Mouse (Mus musculus): ENCODE results near the gene Coro7. TPM values are rescaled to one million over a fixed set of nuclear protein-coding genes. Genes with fewer than 3 reads are reported as not detected.

Gene Coro7
- polyA plus RNA-seq, 1 experiment from 2014 or later: 12.2 TPM

DNA sequence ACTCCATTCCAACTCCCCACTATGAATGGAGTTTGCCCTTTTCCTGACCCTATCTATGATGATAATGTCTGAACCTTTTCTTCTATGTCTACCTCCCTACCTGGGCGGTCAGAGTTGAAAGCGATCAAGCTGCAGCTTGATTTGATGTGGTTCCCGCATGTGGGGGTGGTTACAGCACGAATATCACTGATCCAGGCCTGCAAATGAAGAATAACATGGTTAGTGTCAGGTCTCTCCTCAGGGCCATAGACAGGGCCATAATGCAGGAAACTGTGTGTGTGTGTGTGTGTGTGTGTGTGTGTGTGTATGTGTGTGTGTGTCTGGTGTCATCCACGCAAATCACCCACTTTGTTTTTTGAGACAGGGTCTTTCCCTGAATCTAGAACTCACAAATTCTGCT lies 2.7 kb downstream of the Coro7 start:
- ATAC-seq (replicated peaks; ENCODE audit: insufficient number of reproducible peaks, low FRiP score, low TSS enrichment, low read depth) (no peak), DNase-seq (ENCODE audit: low spot score) (no peak)
- no peaks in the 10 kb centered on the region; the same call in 1 of the 2 replicates for H3K4me1 ChIP-seq (ENCODE audit: control insufficient read depth, insufficient read depth, low read length)
- H3K4me3 ChIP-seq (ENCODE audit: low read depth, low read length): no peak overlapping the region
- no peaks in the 10 kb centered on the region for H3K9me3 ChIP-seq (replicated peaks; ENCODE audit: control insufficient read depth, low read length)
- H3K4me2 ChIP-seq (ENCODE audit: low read depth, low read length): no peak overlapping the region
- H3K27ac ChIP-seq (replicated peaks; ENCODE audit: low read depth, low read length): no peak overlapping the region
- H3K36me3 ChIP-seq (replicated peaks; ENCODE audit: control insufficient read depth, insufficient read depth, low read depth, low read length): no peaks in the 10 kb centered on the region
- H3K27me3 ChIP-seq (ENCODE audit: control insufficient read depth, insufficient read depth, low read length): no peaks in the 10 kb centered on the region
- H3K9ac ChIP-seq (replicated peaks; ENCODE audit: low read length): no peak overlapping the region
- WGBS: 94% methylated on average over 5 of the region's 5 CpGs

DNA sequence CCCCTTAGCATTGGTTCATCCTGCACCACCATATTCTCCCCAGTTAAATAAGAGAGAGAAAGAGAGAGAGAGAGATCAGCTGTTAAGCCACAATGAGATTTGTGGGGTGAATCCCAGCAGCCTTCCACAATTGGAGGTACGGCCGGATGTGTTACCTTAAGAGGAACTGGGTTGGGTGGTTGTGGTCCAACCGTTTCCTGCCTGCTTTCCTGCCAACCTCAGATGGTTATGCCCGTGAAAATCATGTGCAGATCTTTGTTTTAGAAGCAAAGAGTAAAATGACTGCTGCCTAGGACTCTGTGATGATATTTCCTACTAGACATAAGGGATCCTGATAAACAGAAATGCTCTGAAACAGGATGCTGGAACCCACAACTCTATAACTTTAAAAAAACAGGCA lies 5.5 kb downstream of the Coro7 start:
- DNase-seq (ENCODE audit: low spot score) (no peak), ATAC-seq (replicated peaks; ENCODE audit: insufficient number of reproducible peaks, low FRiP score, low TSS enrichment, low read depth) (no peak)
- Histone ChIP-seq H3K36me3 (replicated peaks; ENCODE audit: control insufficient read depth, insufficient read depth, low read depth, low read length) (no peaks in the 10 kb centered on the region), H3K27me3 (ENCODE audit: control insufficient read depth, insufficient read depth, low read length) (no peaks in the 10 kb centered on the region), H3K9ac (replicated peaks; ENCODE audit: low read length) (no peak overlapping the region), H3K9me3 (replicated peaks; ENCODE audit: control insufficient read depth, low read length) (no peaks in the 10 kb centered on the region), H3K27ac (replicated peaks; ENCODE audit: low read depth, low read length) (no peak overlapping the region), H3K4me3 (ENCODE audit: low read depth, low read length) (no peak overlapping the region), H3K4me2 (ENCODE audit: low read depth, low read length) (no peak overlapping the region), H3K4me1 (ENCODE audit: control insufficient read depth, insufficient read depth, low read length) (no peaks in the 10 kb centered on the region; the same call in 1 of the 2 replicates)
- WGBS: 86% methylated on average over 4 of the region's 4 CpGs

DNA sequence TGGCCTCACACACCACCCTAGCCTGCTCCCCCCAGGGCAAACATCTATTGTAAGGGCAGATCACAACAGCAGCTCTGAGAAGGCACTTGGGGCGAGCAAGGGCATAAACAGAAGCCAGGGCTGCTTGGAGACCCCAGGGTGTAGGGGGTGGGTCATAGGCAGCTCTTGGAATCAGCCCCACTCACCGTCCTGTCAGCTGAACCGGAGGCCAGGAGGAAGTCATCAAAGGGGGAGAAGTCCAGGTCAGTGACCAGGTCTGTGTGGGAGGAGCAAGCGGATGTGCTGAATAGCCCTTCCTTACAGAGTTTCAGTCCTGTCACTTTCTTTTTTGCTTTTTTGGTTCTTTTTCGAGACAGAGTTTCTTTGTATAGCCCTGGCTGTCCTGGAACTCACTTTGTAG lies 9.3 kb downstream of the Coro7 start:
- 70% methylated on average over 5 of the region's 5 CpGs for WGBS
- Histone ChIP-seq H3K4me2 (ENCODE audit: low read depth, low read length) (no peak overlapping the region), H3K27ac (replicated peaks; ENCODE audit: low read depth, low read length) (no peak overlapping the region), H3K4me3 (ENCODE audit: low read depth, low read length) (no peak overlapping the region), H3K27me3 (ENCODE audit: control insufficient read depth, insufficient read depth, low read length) (no peaks in the 10 kb centered on the region), H3K9me3 (replicated peaks; ENCODE audit: control insufficient read depth, low read length) (no peaks in the 10 kb centered on the region), H3K4me1 (ENCODE audit: control insufficient read depth, insufficient read depth, low read length) (no peaks in the 10 kb centered on the region), H3K9ac (replicated peaks; ENCODE audit: low read length) (no peak overlapping the region), H3K36me3 (replicated peaks; ENCODE audit: control insufficient read depth, insufficient read depth, low read depth, low read length) (no peaks in the 10 kb centered on the region)
- DNase-seq (ENCODE audit: low spot score) (no peak), ATAC-seq (replicated peaks; ENCODE audit: insufficient number of reproducible peaks, low FRiP score, low TSS enrichment, low read depth) (no peak)

DNA sequence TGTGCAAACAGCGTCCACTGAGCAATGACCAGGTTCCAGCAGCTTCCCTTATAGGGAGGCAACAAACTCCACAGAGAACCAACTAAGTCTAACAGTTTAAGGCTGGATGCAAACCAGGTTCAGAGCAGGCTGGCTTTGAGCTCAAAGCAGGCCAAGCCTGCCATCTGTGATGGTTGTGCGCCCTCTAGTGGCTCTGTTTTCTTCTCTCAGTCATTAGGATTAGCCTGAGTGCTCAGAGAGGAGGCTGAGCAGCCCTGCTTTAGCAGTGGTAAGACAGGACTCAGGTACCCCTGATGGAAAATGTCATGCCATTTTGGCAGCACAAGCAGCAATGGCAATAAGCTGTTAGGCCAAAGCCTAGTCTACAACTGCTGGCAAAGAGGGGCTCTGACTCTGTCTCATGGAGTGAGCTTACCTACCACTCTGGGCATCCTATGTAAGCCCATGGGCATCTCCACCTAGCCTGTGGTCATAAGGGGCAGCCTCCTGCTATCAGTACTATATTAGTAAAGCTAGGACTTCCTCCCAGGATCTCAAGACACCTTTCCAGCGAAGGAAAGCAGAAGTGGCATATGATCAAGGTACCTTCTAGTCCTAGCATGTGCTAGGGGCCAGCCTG lies 12.3 kb downstream of the Coro7 start:
- peak overlapping the region; percentile 34; the same call in 1 of the 2 replicates for H3K9ac ChIP-seq (replicated peaks; ENCODE audit: low read length)
- 20% methylated on average over 3 of the region's 3 CpGs for WGBS
- DNase-seq (ENCODE audit: low spot score): peak; percentile 97
- H3K4me2 ChIP-seq (ENCODE audit: low read depth, low read length): no peak overlapping the region
- no peaks in the 10 kb centered on the region for H3K4me1 ChIP-seq (ENCODE audit: control insufficient read depth, insufficient read depth, low read length)
- H3K4me3 ChIP-seq (ENCODE audit: low read depth, low read length): no peak overlapping the region
- H3K27ac ChIP-seq (replicated peaks; ENCODE audit: low read depth, low read length): no peak overlapping the region
- no peaks in the 10 kb centered on the region for H3K27me3 ChIP-seq (ENCODE audit: control insufficient read depth, insufficient read depth, low read length)
- no peaks in the 10 kb centered on the region for H3K9me3 ChIP-seq (replicated peaks; ENCODE audit: control insufficient read depth, low read length)
- ATAC-seq (replicated peaks; ENCODE audit: insufficient number of reproducible peaks, low FRiP score, low TSS enrichment, low read depth): peak; percentile 76; the same call in 1 of the 2 replicates
- no peaks in the 10 kb centered on the region for H3K36me3 ChIP-seq (replicated peaks; ENCODE audit: control insufficient read depth, insufficient read depth, low read depth, low read length)

DNA sequence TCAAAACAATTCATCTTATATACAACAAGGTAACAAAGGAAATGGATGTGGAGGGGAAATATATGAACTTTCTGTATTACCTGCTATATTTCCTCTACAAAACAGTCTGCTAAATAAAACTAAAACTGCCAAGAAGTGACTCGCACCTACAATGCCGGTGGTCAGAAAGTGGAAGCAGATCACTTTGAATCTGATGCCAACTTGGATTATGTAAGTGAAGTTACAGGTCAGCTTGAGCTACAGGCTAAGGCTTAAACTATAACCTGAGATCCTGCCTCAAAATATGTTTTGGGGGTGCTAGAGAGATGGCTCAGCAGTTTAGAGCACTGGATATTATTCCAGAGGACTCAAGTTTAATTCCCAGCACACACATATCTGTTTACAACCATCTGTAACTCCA lies 13.9 kb downstream of the Coro7 start:
- DNase-seq (ENCODE audit: low spot score) (no peak), ATAC-seq (replicated peaks; ENCODE audit: insufficient number of reproducible peaks, low FRiP score, low TSS enrichment, low read depth) (no peak)
- Histone ChIP-seq H3K27me3 (ENCODE audit: control insufficient read depth, insufficient read depth, low read length) (no peaks in the 10 kb centered on the region), H3K4me3 (ENCODE audit: low read depth, low read length) (no peak overlapping the region), H3K4me1 (ENCODE audit: control insufficient read depth, insufficient read depth, low read length) (no peaks in the 10 kb centered on the region), H3K36me3 (replicated peaks; ENCODE audit: control insufficient read depth, insufficient read depth, low read depth, low read length) (no peaks in the 10 kb centered on the region), H3K27ac (replicated peaks; ENCODE audit: low read depth, low read length) (no peak overlapping the region), H3K9me3 (replicated peaks; ENCODE audit: control insufficient read depth, low read length) (no peaks in the 10 kb centered on the region), H3K9ac (replicated peaks; ENCODE audit: low read length) (no peak overlapping the region), H3K4me2 (ENCODE audit: low read depth, low read length) (no peak overlapping the region)
- WGBS: 100% methylated on average over 2 of the region's 2 CpGs

DNA sequence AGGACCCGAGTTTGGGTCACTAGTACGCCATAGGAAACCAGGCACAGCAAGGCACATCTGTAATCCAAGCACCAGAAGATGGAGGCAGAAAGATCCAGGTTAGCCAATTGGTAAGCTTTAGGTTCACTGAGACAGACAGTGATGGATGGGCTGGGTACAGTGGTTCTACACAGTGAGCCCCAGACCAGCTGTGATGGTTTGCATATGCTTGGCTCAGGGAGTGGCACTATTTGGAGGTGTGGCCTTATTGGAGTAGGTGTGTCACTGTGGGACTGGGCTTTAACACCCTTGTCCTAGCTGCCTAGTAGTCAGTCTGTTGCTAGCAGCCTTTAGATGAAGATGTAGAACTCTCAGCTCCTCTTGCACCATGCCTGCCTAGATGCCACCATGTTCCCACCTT lies 15.8 kb downstream of the Coro7 start:
- Histone ChIP-seq H3K4me2 (ENCODE audit: low read depth, low read length) (no peak overlapping the region), H3K36me3 (replicated peaks; ENCODE audit: control insufficient read depth, insufficient read depth, low read depth, low read length) (no peaks in the 10 kb centered on the region), H3K4me1 (ENCODE audit: control insufficient read depth, insufficient read depth, low read length) (no peaks in the 10 kb centered on the region), H3K27me3 (ENCODE audit: control insufficient read depth, insufficient read depth, low read length) (no peaks in the 10 kb centered on the region), H3K9me3 (replicated peaks; ENCODE audit: control insufficient read depth, low read length) (no peaks in the 10 kb centered on the region), H3K9ac (replicated peaks; ENCODE audit: low read length) (no peak overlapping the region), H3K4me3 (ENCODE audit: low read depth, low read length) (no peak overlapping the region), H3K27ac (replicated peaks; ENCODE audit: low read depth, low read length) (no peak overlapping the region)
- 82% methylated on average over 2 of the region's 2 CpGs for WGBS
- DNase-seq (ENCODE audit: low spot score) (no peak), ATAC-seq (replicated peaks; ENCODE audit: insufficient number of reproducible peaks, low FRiP score, low TSS enrichment, low read depth) (no peak)

DNA sequence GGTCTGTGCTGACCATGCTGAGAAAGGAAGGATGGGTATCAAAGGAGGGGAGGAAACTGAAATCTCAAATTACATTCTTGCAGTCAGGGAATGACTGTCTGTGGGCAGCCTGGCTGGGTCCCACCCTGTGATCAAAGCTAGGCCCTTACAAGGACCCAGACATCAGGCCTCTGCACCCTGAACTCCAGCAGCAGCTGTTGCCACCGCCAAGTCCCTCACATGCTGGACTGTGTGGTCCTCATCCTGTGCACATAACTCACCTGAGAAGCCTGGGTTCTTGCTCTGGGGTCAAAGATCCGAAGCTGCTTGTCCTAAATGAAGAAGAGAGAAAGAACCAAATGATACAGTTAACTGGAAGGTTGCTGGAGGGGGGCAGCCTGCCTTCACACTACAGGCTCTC lies 18.0 kb downstream of the Coro7 start:
- Histone ChIP-seq H3K9ac (replicated peaks; ENCODE audit: low read length) (no peak overlapping the region), H3K4me3 (ENCODE audit: low read depth, low read length) (no peak overlapping the region), H3K9me3 (replicated peaks; ENCODE audit: control insufficient read depth, low read length) (no peaks in the 10 kb centered on the region), H3K4me2 (ENCODE audit: low read depth, low read length) (no peak overlapping the region), H3K27ac (replicated peaks; ENCODE audit: low read depth, low read length) (no peak overlapping the region), H3K4me1 (ENCODE audit: control insufficient read depth, insufficient read depth, low read length) (no peaks in the 10 kb centered on the region; the same call in 1 of the 2 replicates), H3K36me3 (replicated peaks; ENCODE audit: control insufficient read depth, insufficient read depth, low read depth, low read length) (no peaks in the 10 kb centered on the region), H3K27me3 (ENCODE audit: control insufficient read depth, insufficient read depth, low read length) (no peaks in the 10 kb centered on the region)
- no peak for ATAC-seq (replicated peaks; ENCODE audit: insufficient number of reproducible peaks, low FRiP score, low TSS enrichment, low read depth)
- 66% methylated on average over 2 of the region's 2 CpGs for WGBS
- DNase-seq (ENCODE audit: low spot score): no peak

DNA sequence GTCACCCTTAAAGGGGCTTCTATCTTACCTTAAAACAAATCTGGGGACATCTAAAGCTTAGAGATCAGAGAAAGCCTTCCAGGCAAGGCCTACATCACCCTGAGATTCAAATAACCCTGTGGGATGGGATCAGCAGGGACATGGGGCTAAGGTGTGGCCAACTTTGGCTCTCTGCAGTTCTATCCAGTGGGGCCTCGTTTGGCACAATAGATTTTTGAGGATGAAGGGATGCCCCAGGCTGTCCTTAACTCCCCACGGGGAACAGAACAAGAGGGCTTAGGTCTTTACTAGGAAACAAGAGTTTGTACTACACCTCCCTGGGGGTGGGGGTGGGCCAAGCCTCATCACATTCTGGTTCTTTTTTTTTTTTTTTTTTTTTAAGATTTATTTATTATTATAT lies 20.3 kb downstream of the Coro7 start:
- no peak for DNase-seq (ENCODE audit: low spot score)
- 7% methylated on average over 2 of the region's 2 CpGs for WGBS
- H3K9me3 ChIP-seq (replicated peaks; ENCODE audit: control insufficient read depth, low read length): no peaks in the 10 kb centered on the region
- no peaks in the 10 kb centered on the region for H3K27me3 ChIP-seq (ENCODE audit: control insufficient read depth, insufficient read depth, low read length)
- H3K9ac ChIP-seq (replicated peaks; ENCODE audit: low read length): peak overlapping the region; percentile 44
- no peak for ATAC-seq (replicated peaks; ENCODE audit: insufficient number of reproducible peaks, low FRiP score, low TSS enrichment, low read depth)
- H3K4me2 ChIP-seq (ENCODE audit: low read depth, low read length): peak overlapping the region; percentile 27
- H3K27ac ChIP-seq (replicated peaks; ENCODE audit: low read depth, low read length): peak overlapping the region; percentile 96
- H3K4me1 ChIP-seq (ENCODE audit: control insufficient read depth, insufficient read depth, low read length): no peaks in the 10 kb centered on the region; the same call in none of the 2 replicates
- no peak overlapping the region for H3K4me3 ChIP-seq (ENCODE audit: low read depth, low read length)
- H3K36me3 ChIP-seq (replicated peaks; ENCODE audit: control insufficient read depth, insufficient read depth, low read depth, low read length): no peaks in the 10 kb centered on the region

All from embryonic facial prominence, embryonic 11.5 days (tissue).